Mouse (Mus musculus): ENCODE results near the gene Fancd2os. TPM values are rescaled to one million over a fixed set of nuclear protein-coding genes. Genes with fewer than 3 reads are reported as not detected.

Fancd2os gene
- total and polyA plus RNA-seq, 3 experiments = 0.12 to 0.22 TPM; not detected in 1

DNA sequence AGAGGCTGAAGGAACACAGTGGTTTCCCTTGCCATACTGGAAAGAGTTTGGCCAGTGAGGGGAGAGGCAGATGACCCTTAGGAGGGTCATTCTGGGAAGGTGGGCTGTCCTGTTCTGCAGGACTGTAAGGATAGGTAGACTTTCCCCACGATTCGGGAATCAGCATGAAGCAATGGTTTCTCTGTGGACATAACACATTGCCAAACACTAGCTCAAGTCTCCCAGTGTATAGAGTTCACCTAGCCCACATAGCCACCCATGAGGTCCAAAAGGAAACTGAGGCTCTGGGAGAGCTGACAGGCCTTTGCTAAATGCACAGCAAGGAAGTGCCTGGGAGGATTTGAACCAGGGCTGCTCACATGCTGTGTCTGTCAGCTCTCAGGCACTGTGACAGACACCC, 43.5 kb upstream of the Fancd2os start:
- Histone ChIP-seq H3K27me3 (ENCODE audit: control insufficient read depth in 1 of 2, insufficient read depth in 2 of 2, low read length in 2 of 2) (no peaks in the 10 kb centered on the region), H3K4me1 (ENCODE audit: control insufficient read depth in 1 of 2, insufficient read depth in 2 of 2, low read length in 2 of 2) (peaks cover under 1 to 8% of the 10 kb centered on the region in 2 experiments; a peak in 2 of 4 replicates), H3K27ac (ENCODE audit: control insufficient read depth, low read depth, low read length) (no peak overlapping the region), H3K9ac (ENCODE audit: control insufficient read depth, low read depth, low read length, poor library complexity, severe bottlenecking) (no peak overlapping the region), H3K4me3 (ENCODE audit: control insufficient read depth in 1 of 2, insufficient read depth in 1 of 2, low read depth in 2 of 2, low read length in 2 of 2) (no peak overlapping the region), H3K9me3 (replicated peaks; ENCODE audit: insufficient read depth, low read length) (no peaks in the 10 kb centered on the region), H3K79me2 (ENCODE audit: control insufficient read depth, insufficient read depth, low read length, poor library complexity) (no peaks in the 10 kb centered on the region), H3K36me3 (ENCODE audit: control insufficient read depth in 1 of 2, insufficient read depth in 2 of 2, low read length in 2 of 2) (no peaks in the 10 kb centered on the region; a peak in 2 of 4 replicates)
- no peak for DNase-seq (ENCODE audit: low read depth, low spot score)
- TF ChIP-seq BHLHE40 (IDR thresholded peaks at IDR 0.05; ENCODE audit: borderline replicate concordance, low read depth, low read length) (no peak), ZKSCAN1 (IDR thresholded peaks at IDR 0.05; ENCODE audit: low read depth, low read length) (no peak), UBTF (IDR thresholded peaks at IDR 0.05; ENCODE audit: borderline replicate concordance, insufficient read depth, low read depth, low read length) (no peak), CHD1 (IDR thresholded peaks at IDR 0.05; ENCODE audit: low read depth, low read length) (no peak), TBP (IDR thresholded peaks at IDR 0.05; ENCODE audit: low read depth, low read length) (no peak), MAZ (IDR thresholded peaks at IDR 0.05; ENCODE audit: low read depth, low read length) (no peak), ZNF384 (IDR thresholded peaks at IDR 0.05; ENCODE audit: low read depth, low read length) (no peak), ZC3H11A (IDR thresholded peaks at IDR 0.05; ENCODE audit: low read depth, low read length) (no peak), RCOR1 (IDR thresholded peaks at IDR 0.05; ENCODE audit: low read depth, low read length) (no peak), E2F4 (IDR thresholded peaks at IDR 0.05; ENCODE audit: borderline replicate concordance, low read depth, low read length) (no peak), USF2 (IDR thresholded peaks at IDR 0.05; ENCODE audit: borderline replicate concordance in 1 of 2, insufficient read depth in 1 of 2, low read depth in 1 of 2, low read length in 2 of 2) (no peak)

DNA sequence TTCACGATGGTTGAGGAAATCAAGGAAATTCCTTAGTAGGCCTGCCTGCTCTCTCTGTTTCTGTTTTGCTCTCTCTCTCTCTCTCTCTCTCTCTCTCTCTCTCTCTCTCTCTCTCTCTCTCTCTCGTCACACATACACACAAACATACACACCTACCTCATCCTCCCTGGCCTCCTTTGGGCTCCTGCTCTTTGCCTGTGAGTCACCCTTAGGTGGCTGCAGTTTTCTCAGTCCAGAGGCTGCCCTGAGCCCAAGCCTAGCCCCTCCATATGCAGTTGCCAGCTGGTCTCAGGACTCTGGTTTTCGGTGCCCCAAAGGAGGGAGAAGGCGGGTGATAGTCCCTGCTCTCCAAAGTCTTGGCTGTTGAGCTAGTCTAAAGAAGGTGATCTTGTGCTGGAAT, 42.5 kb upstream of the Fancd2os start:
- no peak overlapping the region for H3K4me3 ChIP-seq (ENCODE audit: control insufficient read depth in 1 of 2, insufficient read depth in 1 of 2, low read depth in 2 of 2, low read length in 2 of 2)

More for the DNA sequence above, 42.5 kb upstream of the Fancd2os start:
- Histone ChIP-seq H3K36me3 (ENCODE audit: control insufficient read depth in 1 of 2, insufficient read depth in 2 of 2, low read length in 2 of 2) (no peaks in the 10 kb centered on the region; a peak in 1 of 4 replicates), H3K27me3 (ENCODE audit: control insufficient read depth in 1 of 2, insufficient read depth in 2 of 2, low read length in 2 of 2) (no peaks in the 10 kb centered on the region), H3K27ac (ENCODE audit: control insufficient read depth, low read depth, low read length) (no peak overlapping the region), H3K9ac (ENCODE audit: control insufficient read depth, low read depth, low read length, poor library complexity, severe bottlenecking) (no peak overlapping the region), H3K79me2 (ENCODE audit: control insufficient read depth, insufficient read depth, low read length, poor library complexity) (no peaks in the 10 kb centered on the region), H3K9me3 (replicated peaks; ENCODE audit: insufficient read depth, low read length) (no peaks in the 10 kb centered on the region), H3K4me1 (ENCODE audit: control insufficient read depth in 1 of 2, insufficient read depth in 2 of 2, low read length in 2 of 2) (peaks cover 0 to 5% of the 10 kb centered on the region in 2 experiments; a peak in 1 of 4 replicates)
- TF ChIP-seq HCFC1 (IDR thresholded peaks at IDR 0.05; ENCODE audit: low read depth, low read length) (no peak), CTCF (IDR thresholded peaks at IDR 0.05 in 2 of 3, conservative IDR thresholded peaks at IDR 0.05 in 1 of 3; ENCODE audit: control insufficient read depth in 1 of 3, insufficient read depth in 1 of 3, low read depth in 2 of 3, low read length in 3 of 3, poor library complexity in 1 of 3, severe bottlenecking in 1 of 3) (no peak), JUND (IDR thresholded peaks at IDR 0.05; ENCODE audit: low read depth, low read length) (no peak), ZMIZ1 (IDR thresholded peaks at IDR 0.05; ENCODE audit: low read depth, low read length) (no peak), USF1 (IDR thresholded peaks at IDR 0.05; ENCODE audit: low read depth, low read length) (no peak), USF2 (IDR thresholded peaks at IDR 0.05; ENCODE audit: borderline replicate concordance in 1 of 2, insufficient read depth in 1 of 2, low read depth in 1 of 2, low read length in 2 of 2) (no peak), MYC (IDR thresholded peaks at IDR 0.05; ENCODE audit: low read depth, low read length) (no peak), GABPA (IDR thresholded peaks at IDR 0.05; ENCODE audit: low read depth, low read length) (no peak), MAX (IDR thresholded peaks at IDR 0.05; ENCODE audit: low read length) (no peak), SIN3A (IDR thresholded peaks at IDR 0.05; ENCODE audit: low read length) (no peak), UBTF (IDR thresholded peaks at IDR 0.05; ENCODE audit: borderline replicate concordance, insufficient read depth, low read depth, low read length) (no peak), RCOR1 (IDR thresholded peaks at IDR 0.05; ENCODE audit: low read depth, low read length) (no peak), CHD1 (IDR thresholded peaks at IDR 0.05; ENCODE audit: low read depth, low read length) (no peak), GATA1 (IDR thresholded peaks at IDR 0.05; ENCODE audit: low read depth, low read length) (no peak), TCF12 (IDR thresholded peaks at IDR 0.05; ENCODE audit: low read depth, low read length) (no peak)
- DNase-seq (ENCODE audit: low read depth, low spot score) = no peak

All from MEL (cell line).